Mouse (Mus musculus): ENCODE measurements around the gene Tusc1.

Tusc1 gene

DNA sequence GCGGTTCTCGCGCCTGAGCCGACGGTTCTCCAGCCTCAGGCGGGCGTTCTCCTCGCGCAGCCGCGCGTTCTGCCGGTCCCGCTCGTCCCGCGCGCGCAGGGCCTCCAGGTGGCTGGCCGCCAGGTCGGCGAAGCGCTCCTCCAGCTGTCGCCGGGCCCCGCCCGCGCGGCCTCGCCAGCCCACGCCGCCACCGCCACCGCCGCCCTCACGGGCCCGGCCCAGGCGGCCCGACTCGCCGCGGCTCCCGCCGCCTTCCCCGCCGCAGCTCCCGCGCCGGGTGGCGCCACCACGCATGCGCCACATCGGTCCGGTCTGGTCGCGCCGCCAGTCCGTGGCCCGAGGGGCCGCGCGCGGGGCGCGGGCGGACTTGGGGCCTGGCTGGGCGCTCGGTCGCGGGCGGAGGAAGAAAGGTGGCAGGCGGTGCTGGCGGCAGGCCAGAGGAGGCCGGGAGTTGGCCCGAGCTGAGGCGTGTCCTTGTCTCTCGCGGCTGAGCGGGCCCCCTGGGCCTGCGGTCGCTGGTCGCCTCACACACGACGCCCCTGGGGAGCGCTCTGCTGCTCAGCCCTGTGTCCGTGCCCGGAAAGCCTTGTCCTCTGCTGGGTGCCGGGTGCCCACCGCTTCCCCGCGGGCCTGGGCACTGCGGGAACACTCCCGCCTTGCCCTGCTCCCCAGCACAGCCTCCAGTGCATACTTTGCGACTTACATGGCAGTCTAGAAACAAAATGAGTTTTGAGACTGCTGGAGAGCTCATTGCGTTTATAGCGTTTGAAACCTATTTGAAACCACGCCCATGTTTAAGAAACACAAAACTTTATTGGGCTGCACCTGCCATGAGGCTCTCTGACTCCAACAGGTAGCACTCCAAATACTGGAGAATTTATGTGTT is at the start of gene Tusc1:
Gene Tusc1 (minus strand): TSS at position 394 of the 886 bp plus-strand sequence.
- peak; percentile 40 for DNase-seq (ENCODE audit: low read depth, low spot score)

DNA sequence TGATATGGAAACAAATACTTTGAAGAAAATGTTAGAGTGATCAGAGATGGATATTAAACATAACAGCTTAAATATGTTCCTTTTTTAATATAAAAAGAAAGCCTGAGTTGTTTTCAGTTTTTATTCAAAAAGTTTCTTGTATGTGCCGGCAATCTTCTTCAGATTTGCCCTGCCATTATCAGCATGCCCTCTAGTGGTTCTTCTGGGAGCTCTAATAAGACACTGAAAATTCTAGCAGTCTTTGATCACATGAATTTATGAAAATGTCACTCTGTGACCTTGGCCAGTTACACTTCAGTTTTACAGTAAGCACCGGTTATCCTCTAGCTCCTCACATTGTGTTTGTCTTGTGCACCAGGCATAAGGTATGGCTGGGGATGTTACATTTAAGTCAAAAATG is 17.6 kb upstream of the Tusc1 start:
- no peak for DNase-seq (ENCODE audit: low read depth, low spot score)

DNA sequence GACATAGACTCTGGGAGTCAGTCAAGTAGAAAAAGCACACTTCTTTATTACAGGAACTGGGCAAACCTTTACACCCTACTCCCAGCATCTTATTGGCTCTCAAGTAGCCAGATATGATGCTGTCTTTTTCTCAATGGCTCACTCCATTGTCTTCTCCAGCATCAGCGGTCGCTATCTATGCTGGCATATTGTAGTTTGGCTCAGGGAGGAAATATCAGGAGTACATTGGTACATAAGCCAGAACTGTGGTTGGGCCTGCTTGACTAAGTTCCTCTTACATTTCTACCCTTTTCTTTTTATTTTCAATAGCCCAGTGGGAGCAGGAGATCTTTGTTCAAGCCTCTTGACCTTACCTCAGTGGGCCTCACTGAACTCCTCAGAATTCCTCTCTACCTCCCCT is 9.0 kb upstream of the Tusc1 start:
- no peak for DNase-seq (ENCODE audit: low read depth, low spot score)

DNA sequence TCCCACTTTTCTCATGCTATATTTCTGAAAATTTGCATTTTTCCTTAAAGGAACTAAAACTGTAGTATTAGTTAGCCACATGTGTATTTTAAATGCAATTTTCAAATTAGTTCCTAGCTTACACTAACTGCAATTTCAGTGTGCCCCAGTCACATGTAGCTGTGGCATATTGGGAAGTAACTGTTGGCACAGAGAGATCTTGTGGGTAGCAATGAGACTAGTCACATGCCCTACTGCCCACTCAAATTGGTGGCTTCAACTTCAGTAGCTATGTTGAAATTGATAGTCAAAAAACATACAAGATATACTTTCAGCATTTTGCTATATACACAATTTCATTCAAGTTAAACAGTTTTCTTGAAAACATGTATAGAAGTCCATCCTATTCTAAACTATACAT is 6.3 kb upstream of the Tusc1 start:
- no peak for DNase-seq (ENCODE audit: low read depth, low spot score)

DNA sequence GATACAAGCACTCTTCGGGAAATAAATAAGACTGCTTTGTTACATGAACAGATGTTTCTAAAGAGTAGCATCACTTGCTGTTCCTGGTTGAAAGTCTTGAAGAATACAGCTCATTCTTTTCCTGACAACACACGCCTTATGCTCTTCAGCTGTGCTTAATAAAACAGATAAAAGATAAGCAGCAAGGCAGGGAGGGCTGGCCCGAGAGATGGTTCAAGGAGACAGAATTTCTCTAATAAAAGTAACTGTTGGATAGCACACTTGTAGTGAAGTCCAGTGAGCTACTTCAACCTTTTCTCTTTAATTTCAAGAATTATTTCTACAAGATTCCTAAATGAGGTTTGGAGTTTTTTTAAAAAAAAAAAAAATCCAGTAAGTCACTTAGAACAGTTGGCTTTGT is 2.7 kb upstream of the Tusc1 start:
- DNase-seq (ENCODE audit: low read depth, low spot score) = no peak

DNA sequence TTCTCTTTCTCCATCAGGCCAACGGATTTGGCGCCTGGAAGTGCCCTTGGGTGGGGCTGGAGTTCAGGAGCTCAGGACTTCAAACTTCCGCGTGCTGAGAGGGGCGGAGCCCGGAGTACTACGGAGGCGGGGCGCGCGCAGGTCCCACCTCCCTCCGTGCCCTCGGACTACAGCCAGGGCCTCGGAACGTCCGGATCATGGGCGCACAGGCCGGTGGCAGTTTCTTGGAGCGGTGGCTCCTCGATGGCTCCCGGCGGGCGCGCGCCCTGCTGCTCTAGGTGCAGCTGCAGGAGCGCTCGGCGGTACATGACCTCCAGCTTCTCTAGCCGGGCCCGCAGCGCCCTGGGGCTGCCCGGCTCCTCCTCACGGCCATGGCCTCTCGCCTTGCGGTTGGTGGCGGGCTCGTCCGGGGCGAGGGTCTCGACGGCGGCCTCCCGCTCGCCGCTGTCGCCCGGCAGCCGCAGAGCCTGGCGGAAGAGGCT is 634 bp downstream of the Tusc1 start:
- DNase-seq (ENCODE audit: low read depth, low spot score) = peak; percentile 28

DNA sequence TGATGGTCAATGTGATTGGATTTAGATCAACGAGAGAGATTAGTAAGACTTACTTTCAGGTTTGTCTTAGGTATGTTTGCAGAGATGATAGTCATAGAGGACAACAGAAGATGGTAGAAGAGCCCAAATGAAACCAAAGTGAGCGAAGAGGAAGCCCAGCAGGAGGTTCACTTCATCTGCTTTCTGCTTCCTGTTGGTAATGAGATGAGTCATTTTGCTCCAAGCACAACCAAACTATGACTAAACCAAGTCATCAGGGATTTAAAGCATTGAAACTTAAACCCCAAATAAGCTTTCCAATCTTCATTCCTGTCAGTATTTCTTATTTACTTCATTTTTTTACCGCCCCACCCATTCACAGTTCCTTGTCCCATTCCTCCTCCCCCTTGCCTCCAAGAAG is 27.8 kb downstream of the Tusc1 start:
- DNase-seq (ENCODE audit: low read depth, low spot score) = no peak

DNA sequence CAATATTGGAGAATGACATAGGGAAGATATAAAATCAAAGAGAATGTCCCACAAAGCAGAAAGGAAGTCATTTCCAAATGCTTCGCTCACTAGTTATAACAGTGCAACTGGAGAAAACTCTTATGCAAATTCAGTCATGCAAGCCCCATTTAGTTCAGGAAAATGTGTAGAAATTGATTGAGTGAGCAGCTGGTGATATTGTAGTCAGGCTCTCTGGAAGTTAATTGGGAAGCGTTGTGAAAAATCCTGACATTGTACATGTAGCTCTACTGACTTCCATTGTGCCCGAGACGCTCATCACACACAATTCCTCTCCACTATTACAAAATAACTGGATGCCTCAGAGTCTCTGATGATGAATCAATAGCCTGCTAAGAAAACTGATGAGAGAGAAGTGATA is 49.2 kb downstream of the Tusc1 start:
- no peak for DNase-seq (ENCODE audit: low read depth, low spot score)

All from brain, embryonic 18.5 days (tissue).